Mouse (Mus musculus) G1E (cell line): Measurements from ENCODE around the gene Pck1. TPM values are rescaled to one million over a fixed set of nuclear protein-coding genes. Genes with fewer than 3 reads are reported as not detected.
A peak's percentile ranks its signal among the peaks of the same experiment; 100 is the strongest.

Experiments used
- ATAC-seq: 2 replicates; pipeline ENCODE4 v1.8.0; 2016; ENCODE audit warnings: mild to moderate bottlenecking; ENCODE audit not compliant: insufficient number of reproducible peaks, poor library complexity, low FRiP score, severe bottlenecking; ENCODE audit errors: extremely low read depth
- DNase-seq: peaks from one replicate; pipeline ENCODE4 v3.0.0; 2012; ENCODE audit warnings: low spot score
- H3K27me3 ChIP-seq: 2 replicates; pipeline ENCODE4 v1.6.1; 2012; ENCODE audit warnings: mild to moderate bottlenecking, low read length, inconsistent platforms; ENCODE audit not compliant: insufficient read depth
- H3K36me3 ChIP-seq: replicated peaks from 2 replicates; pipeline ENCODE3; 2012; ENCODE audit warnings: mild to moderate bottlenecking, inconsistent platforms
- H3K4me1 ChIP-seq: 2 replicates; pipeline ENCODE4 v1.6.1; 2012; ENCODE audit warnings: low read depth, low read length, inconsistent platforms, mixed read lengths; ENCODE audit not compliant: insufficient read depth
- H3K4me3 ChIP-seq: 2 replicates; pipeline ENCODE4 v1.5.1; 2012; ENCODE audit warnings: low read depth, mild to moderate bottlenecking, inconsistent platforms, low read length, moderate library complexity, mixed read lengths
- H3K9me3 ChIP-seq: replicated peaks from 2 replicates; pipeline ENCODE4 v1.6.1; 2012; ENCODE audit warnings: inconsistent platforms
- CTCF ChIP-seq: IDR thresholded peaks from 2 replicates; pipeline ENCODE4 v1.5.1; 2012; ENCODE audit warnings: low read depth, low read length, inconsistent platforms, mixed read lengths
- GATA1 ChIP-seq: IDR thresholded peaks from 2 replicates; pipeline ENCODE4 v1.6.1; 2012; ENCODE audit warnings: borderline replicate concordance, low read length, inconsistent platforms, mixed read lengths
- GATA2 ChIP-seq: IDR thresholded peaks from 2 replicates; pipeline ENCODE4 v1.6.1; 2012; ENCODE audit warnings: low read depth, low read length, inconsistent platforms, borderline replicate concordance
- POLR2AphosphoS5 ChIP-seq: IDR thresholded peaks from 2 replicates; pipeline ENCODE4 v1.6.1; 2012; ENCODE audit warnings: low read depth, low read length, inconsistent platforms; ENCODE audit not compliant: insufficient replicate concordance
- TAL1 ChIP-seq: conservative IDR thresholded peaks from 2 replicates; pipeline ENCODE4 v1.6.1; 2012; ENCODE audit warnings: low read depth, low read length, inconsistent platforms, mixed read lengths
- polyA plus RNA-seq: library from polyadenylated mRNA; stranded (reverse); fragments of >175 nt; gene quantifications from 2 replicates; pipeline ENCODE4 v1.2.3, GENCODE M21; 2012
- total RNA-seq, 2 experiments: library from RNA; stranded (forward) in 1 of 2; stranded (reverse) in 1 of 2; fragments of 200-1000 nt in 1 of 2; fragments of >200 nt in 1 of 2; fragmentation: Nextera tagmentation in 1 of 2; gene quantifications; 2 replicates each; pipeline ENCODE4 v1.2.3; 2014 to 2017

Gene Pck1
- total and polyA plus RNA-seq, 3 experiments: 0.11 TPM; not detected in 2

- ATAC-seq: no peak
- H3K4me3 ChIP-seq: no peak overlapping the region
- H3K4me1 ChIP-seq: no peaks in the 10 kb centered on the region
- H3K9me3 ChIP-seq: peaks cover 94% of the 10 kb centered on the region
- TF ChIP-seq GATA1 (no peak), POLR2AphosphoS5 (no peak), TAL1 (no peak), CTCF (no peak), GATA2 (no peak)
- no peaks in the 10 kb centered on the region for H3K36me3 ChIP-seq
- DNase-seq: no peak
- H3K27me3 ChIP-seq: no peaks in the 10 kb centered on the region
These were observed 21.7 kb downstream of the Pck1 start for GRCm38 (mm10) chr2:173174569-173174968.

GRCm38 (mm10) chr2:173175703-173176102 is 22.9 kb downstream of the Pck1 start:
- ATAC-seq (no peak), DNase-seq (no peak)
- Histone ChIP-seq H3K36me3 (no peaks in the 10 kb centered on the region), H3K4me3 (no peak overlapping the region), H3K9me3 (peaks cover 94% of the 10 kb centered on the region), H3K27me3 (no peaks in the 10 kb centered on the region), H3K4me1 (no peaks in the 10 kb centered on the region)
- no peak for TF ChIP-seq POLR2AphosphoS5
- no peak for TF ChIP-seq GATA1
- no peak for TF ChIP-seq GATA2
- no peak for TF ChIP-seq CTCF
- no peak for TF ChIP-seq TAL1

GRCm38 (mm10) chr2:173177481-173177880 is 24.6 kb downstream of the Pck1 start:
- Histone ChIP-seq H3K4me3 (no peak overlapping the region), H3K36me3 (no peaks in the 10 kb centered on the region), H3K4me1 (no peaks in the 10 kb centered on the region), H3K27me3 (no peaks in the 10 kb centered on the region), H3K9me3 (peaks cover 94% of the 10 kb centered on the region)
- no peak for TF ChIP-seq POLR2AphosphoS5
- TF ChIP-seq GATA1: no peak
- TF ChIP-seq TAL1: no peak
- no peak for TF ChIP-seq CTCF
- TF ChIP-seq GATA2: no peak
- DNase-seq (no peak), ATAC-seq (no peak)

GRCm38 (mm10) chr2:173177951-173178350 is 25.1 kb downstream of the Pck1 start:
- no peaks in the 10 kb centered on the region for H3K27me3 ChIP-seq
- peaks cover 94% of the 10 kb centered on the region for H3K9me3 ChIP-seq
- DNase-seq (no peak), ATAC-seq (no peak)
- H3K36me3 ChIP-seq: no peaks in the 10 kb centered on the region
- no peak overlapping the region for H3K4me3 ChIP-seq
- TF ChIP-seq GATA1 (no peak), TAL1 (no peak), GATA2 (no peak), CTCF (no peak), POLR2AphosphoS5 (no peak)
- no peaks in the 10 kb centered on the region for H3K4me1 ChIP-seq

GRCm38 (mm10) chr2:173179046-173179445 is 26.2 kb downstream of the Pck1 start:
- no peak for TF ChIP-seq GATA1
- no peak for TF ChIP-seq TAL1
- no peak for TF ChIP-seq GATA2
- TF ChIP-seq CTCF: no peak
- TF ChIP-seq POLR2AphosphoS5: no peak
- no peak for DNase-seq
- no peaks in the 10 kb centered on the region for H3K36me3 ChIP-seq
- peaks cover 94% of the 10 kb centered on the region for H3K9me3 ChIP-seq
- no peak for ATAC-seq
- peak overlapping the region; percentile 5; the same call in 1 of the 2 replicates for H3K4me3 ChIP-seq
- no peaks in the 10 kb centered on the region for H3K27me3 ChIP-seq
- no peaks in the 10 kb centered on the region for H3K4me1 ChIP-seq

GRCm38 (mm10) chr2:173180026-173180425 is 27.2 kb downstream of the Pck1 start:
- ATAC-seq (no peak), DNase-seq (no peak)
- no peaks in the 10 kb centered on the region for H3K27me3 ChIP-seq
- peaks cover 94% of the 10 kb centered on the region for H3K9me3 ChIP-seq
- no peak overlapping the region for H3K4me3 ChIP-seq
- no peaks in the 10 kb centered on the region for H3K36me3 ChIP-seq
- no peak for TF ChIP-seq POLR2AphosphoS5
- TF ChIP-seq GATA2: no peak
- no peak for TF ChIP-seq GATA1
- TF ChIP-seq CTCF: no peak
- TF ChIP-seq TAL1: no peak
- H3K4me1 ChIP-seq: no peaks in the 10 kb centered on the region

GRCm38 (mm10) chr2:173180721-173181388 is 28.0 kb downstream of the Pck1 start:
- TF ChIP-seq POLR2AphosphoS5: no peak
- TF ChIP-seq GATA1: no peak
- no peak for TF ChIP-seq CTCF
- TF ChIP-seq GATA2: no peak
- no peak for TF ChIP-seq TAL1
- no peak for DNase-seq
- no peak for ATAC-seq
- no peaks in the 10 kb centered on the region for H3K36me3 ChIP-seq
- H3K4me1 ChIP-seq: no peaks in the 10 kb centered on the region
- no peaks in the 10 kb centered on the region for H3K27me3 ChIP-seq
- H3K9me3 ChIP-seq: peaks cover 96% of the 10 kb centered on the region
- H3K4me3 ChIP-seq: no peak overlapping the region
